Mouse (Mus musculus): ENCODE data around the gene Anks6.

DNA sequence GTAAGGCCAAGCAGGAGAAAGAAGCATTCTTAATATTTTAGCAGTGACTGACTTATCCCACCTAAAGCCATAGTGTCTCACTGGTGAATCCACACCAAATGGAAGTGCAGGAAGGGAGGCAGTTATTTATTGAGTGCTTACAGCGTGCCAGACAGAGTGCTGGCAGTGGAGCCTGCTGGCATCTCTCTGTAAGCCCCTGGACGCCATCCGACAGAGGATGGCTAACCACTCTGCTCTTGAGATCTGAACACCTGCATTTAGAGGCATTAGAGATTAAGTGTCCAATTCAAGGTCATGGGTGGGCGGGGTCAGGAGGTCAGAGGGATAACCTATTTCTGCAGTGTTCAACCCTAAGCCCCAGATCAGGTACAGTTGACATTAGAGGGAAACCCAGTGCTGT, 68.4 kb downstream of the Anks6 start:
- no peak for TF ChIP-seq GATA1 (IDR thresholded peaks at IDR 0.05; ENCODE audit: low read length)
- no peak for TF ChIP-seq TAL1 (IDR thresholded peaks at IDR 0.05; ENCODE audit: low read length)

Measured in erythroblast, embryonic 14.5 days (primary cell).